In genomic region chr15:84232609-84233008, GRCm38 (mm10) we compare ENCODE assay signal across 9 mouse cellular contexts. TPM values are rescaled to one million over a fixed set of nuclear protein-coding genes. Genes with fewer than 3 reads are reported as not detected.
DNase-seq lines count a peak whose midpoint lies in the region; ATAC-seq lines count a peak whose summit lies in the region.
"Had no signal": no experiment of that assay in that cellular context is flagged by ENCODE, and none has a peak within 500 bp of the region (broad histone marks: within the 10 kb centered on the region; RNA-seq: fewer than 3 reads in every experiment).

No protein-coding gene starts in this region.

- no peak for ATAC-seq in heart, embryonic 15.5 days (replicated peaks; ENCODE audit: insufficient number of reproducible peaks, insufficient read depth, low FRiP score, low read depth)
- no peak for ATAC-seq in hindbrain, embryonic 13.5 days (ENCODE audit: low FRiP score)
- ATAC-seq in midbrain, embryonic 13.5 days, result no peak
- ATAC-seq in megakaryocyte, adult 5-6 weeks (ENCODE audit: poor library complexity, severe bottlenecking), result no peak

- peak overlapping the region; percentile 77 for H3K9ac ChIP-seq in heart, embryonic 15.5 days
- H3K9ac ChIP-seq in hindbrain, embryonic 13.5 days, result no peak overlapping the region; the same call in 1 of the 2 replicates
- H3K9ac ChIP-seq in midbrain, embryonic 13.5 days (replicated peaks), result peak overlapping the region; percentile 70; the same call in 1 of the 2 replicates

- no peaks in the 10 kb centered on the region for H3K27me3 ChIP-seq in heart, embryonic 15.5 days
- peaks cover 6% of the 10 kb centered on the region; the same call in 1 of the 2 replicates for H3K27me3 ChIP-seq in hindbrain, embryonic 13.5 days
- H3K27me3 ChIP-seq in midbrain, embryonic 13.5 days, result no peaks in the 10 kb centered on the region

- peaks cover 7% of the 10 kb centered on the region; the same call in 1 of the 2 replicates for H3K36me3 ChIP-seq in heart, embryonic 15.5 days
- no peaks in the 10 kb centered on the region for H3K36me3 ChIP-seq in hindbrain, embryonic 13.5 days
- H3K36me3 ChIP-seq in midbrain, embryonic 13.5 days, result no peaks in the 10 kb centered on the region

- peak overlapping the region; percentile 91 for H3K27ac ChIP-seq in heart, embryonic 15.5 days
- H3K27ac ChIP-seq in hindbrain, embryonic 13.5 days, result peak overlapping the region; percentile 74; the same call in 1 of the 2 replicates
- peak overlapping the region; percentile 75 for H3K27ac ChIP-seq in midbrain, embryonic 13.5 days

- intact Hi-C loops in heart, postnatal 36 days (cut with DNase I), result loop anchor here (10.0 kb wide), 1 partner anchor 482 kb away; no protein-coding TSS in a partner anchor

- H3K4me3 ChIP-seq in heart, embryonic 15.5 days, result peak overlapping the region; percentile 82
- H3K4me3 ChIP-seq in hindbrain, embryonic 13.5 days, result peak overlapping the region; percentile 45
- H3K4me3 ChIP-seq in midbrain, embryonic 13.5 days (replicated peaks), result peak overlapping the region; percentile 44

- peaks cover 28% of the 10 kb centered on the region for H3K4me1 ChIP-seq in heart, embryonic 15.5 days (replicated peaks)
- H3K4me1 ChIP-seq in hindbrain, embryonic 13.5 days (replicated peaks), result peaks cover 55% of the 10 kb centered on the region
- H3K4me1 ChIP-seq in midbrain, embryonic 13.5 days (replicated peaks), result peaks cover 55% of the 10 kb centered on the region

- no peak for DNase-seq in heart, postnatal 36 days
- peak; percentile 43 for DNase-seq in WW6 (ENCODE audit: low read depth, low spot score)
- DNase-seq in layer of hippocampus, adult 9-11 months, result no peak
- no peak for DNase-seq in testis, postnatal 14 days (ENCODE audit: low spot score)
- DNase-seq: thymus, postnatal 14 days had no signal

- H3K9me3 ChIP-seq in heart, embryonic 15.5 days (replicated peaks), result no peaks in the 10 kb centered on the region
- no peaks in the 10 kb centered on the region for H3K9me3 ChIP-seq in hindbrain, embryonic 13.5 days
- no peaks in the 10 kb centered on the region for H3K9me3 ChIP-seq in midbrain, embryonic 13.5 days

- 19% methylated on average over 8 of the region's 8 CpGs for WGBS in heart, embryonic 15.5 days
- WGBS in hindbrain, embryonic 13.5 days, result 14% methylated on average over 8 of the region's 8 CpGs
- 13% methylated on average over 8 of the region's 8 CpGs for WGBS in midbrain, embryonic 13.5 days

- peak overlapping the region; percentile 93 for H3K4me2 ChIP-seq in heart, embryonic 15.5 days
- H3K4me2 ChIP-seq in hindbrain, embryonic 13.5 days, result peak overlapping the region; percentile 84
- peak overlapping the region; percentile 83 for H3K4me2 ChIP-seq in midbrain, embryonic 13.5 days (replicated peaks)

RNA-seq across cellular contexts. Expression of gene Parvb, which starts 0.8 kb away (rescaled TPM):
- 12.2 and 13.5 TPM in 2 replicates for polyA plus RNA-seq in heart, embryonic 15.5 days (2015; fragmentation: Nextera tagmentation; extraction: Ambion mirVana)
- total RNA-seq in heart, postnatal 36 days (2021), result 100 to 1,000 TPM; 110 to 142 TPM
- 3.9 and 4.5 TPM in 2 replicates for polyA plus RNA-seq in hindbrain, embryonic 13.5 days (2015; fragmentation: Nextera tagmentation; extraction: Ambion mirVana)
- polyA plus RNA-seq in midbrain, embryonic 13.5 days (2015; fragmentation: Nextera tagmentation; extraction: Ambion mirVana), result 4.7 and 6.2 TPM in 2 replicates
- total RNA-seq in megakaryocyte, adult 5-6 weeks (2015), result 32.7 and 38.8 TPM in 2 replicates
- 9.5 and 10.6 TPM in 2 replicates for total RNA-seq in megakaryocyte, adult 5-6 weeks (2017)

RNA-seq across cellular contexts. Expression of gene Samm50, which starts 40.6 kb away (rescaled TPM):
- polyA plus RNA-seq in heart, embryonic 15.5 days (2015; fragmentation: Nextera tagmentation; extraction: Ambion mirVana), result 122 and 124 TPM in 2 replicates
- 100 to 1,000 TPM; 270 to 286 TPM for total RNA-seq in heart, postnatal 36 days (2021)
- polyA plus RNA-seq in hindbrain, embryonic 13.5 days (2015; fragmentation: Nextera tagmentation; extraction: Ambion mirVana), result 77.1 and 77.2 TPM in 2 replicates
- polyA plus RNA-seq in midbrain, embryonic 13.5 days (2015; fragmentation: Nextera tagmentation; extraction: Ambion mirVana), result 83.1 and 85.9 TPM in 2 replicates
- 25.7 and 30.5 TPM in 2 replicates for total RNA-seq in megakaryocyte, adult 5-6 weeks (2015)
- total RNA-seq in megakaryocyte, adult 5-6 weeks (2017), result 26.0 and 26.4 TPM in 2 replicates
